Mouse (Mus musculus) CH12.LX (cell line): ENCODE results near the gene Tll2.

Experiments used
- CHD1 ChIP-seq: IDR thresholded peaks from 2 replicates; pipeline ENCODE4 v1.6.1; 2012; ENCODE audit warnings: low read depth, low read length, improper control_type of control experiment, inconsistent platforms
- CHD2 ChIP-seq: IDR thresholded peaks from 2 replicates; pipeline ENCODE4 v1.6.1; 2011; ENCODE audit warnings: low read length, improper control_type of control experiment
- CTCF ChIP-seq, 2 experiments: IDR thresholded peaks in 1 of 2; conservative IDR thresholded peaks in 1 of 2; 2 replicates each; pipeline ENCODE4 v1.5.1; 2011 to 2012; ENCODE audit warnings: low read depth in 2 of 2, low read length in 2 of 2, improper control_type of control experiment in 1 of 2, inconsistent platforms in 1 of 2, mild to moderate bottlenecking in 1 of 2, moderate library complexity in 1 of 2
- E2F4 ChIP-seq: IDR thresholded peaks from 2 replicates; pipeline ENCODE4 v1.6.1; 2011; ENCODE audit warnings: low read depth, low read length, improper control_type of control experiment; ENCODE audit not compliant: insufficient replicate concordance
- ELF1 ChIP-seq: IDR thresholded peaks from 2 replicates; pipeline ENCODE4 v1.6.1; 2014; ENCODE audit warnings: low read depth, mild to moderate bottlenecking, inconsistent platforms, low read length, improper control_type of control experiment
- ETS1 ChIP-seq: conservative IDR thresholded peaks from 2 replicates; pipeline ENCODE4 v1.6.1; 2012; ENCODE audit warnings: low read depth, mild to moderate bottlenecking, inconsistent platforms, low read length, improper control_type of control experiment, moderate library complexity
- JUN ChIP-seq: IDR thresholded peaks from 2 replicates; pipeline ENCODE4 v1.6.1; 2011; ENCODE audit warnings: low read depth, mild to moderate bottlenecking, low read length, improper control_type of control experiment, moderate library complexity; ENCODE audit not compliant: insufficient read depth
- MXI1 ChIP-seq: IDR thresholded peaks from 2 replicates; pipeline ENCODE4 v1.6.1; 2011; ENCODE audit warnings: mild to moderate bottlenecking, low read depth, low read length, improper control_type of control experiment
- POLR2A ChIP-seq: IDR thresholded peaks from 2 replicates; pipeline ENCODE4 v1.6.1; 2011; ENCODE audit warnings: low read depth, mild to moderate bottlenecking, improper control_type of control experiment, low read length
- ZKSCAN1 ChIP-seq: IDR thresholded peaks from 2 replicates; pipeline ENCODE4 v1.6.1; 2012; ENCODE audit warnings: low read depth, inconsistent platforms, low read length, improper control_type of control experiment, borderline replicate concordance

- TF ChIP-seq POLR2A = no peak
- no peak for TF ChIP-seq ELF1
- no peak for TF ChIP-seq CTCF (conservative IDR thresholded peaks at IDR 0.05 in 1 of 2, IDR thresholded peaks at IDR 0.05 in 1 of 2; ENCODE audit: low read depth in 2 of 2, low read length in 2 of 2)
- TF ChIP-seq JUN = no peak
- TF ChIP-seq E2F4 = no peak
- no peak for TF ChIP-seq CHD1
- no peak for TF ChIP-seq ZKSCAN1
- TF ChIP-seq ETS1 = no peak
- no peak for TF ChIP-seq CHD2
- TF ChIP-seq MXI1 = no peak
Measured at GRCm38 (mm10) chr19:41192953-41193352, 13.7 kb downstream of the Tll2 start.
